Mouse (Mus musculus) urinary bladder, postnatal 10 days (tissue): ENCODE data around the gene Skap1.
"Not testable (repeated sequence)": the region's sequence is repeated elsewhere in the genome, so short reads cannot be mapped to it uniquely, and the experiment has no call there.

ENCODE experiments used
- DNase-seq: peaks from one replicate; pipeline ENCODE4 v3.0.0; 2022; ENCODE audit warnings: low spot score

The Skap1 gene

DNA sequence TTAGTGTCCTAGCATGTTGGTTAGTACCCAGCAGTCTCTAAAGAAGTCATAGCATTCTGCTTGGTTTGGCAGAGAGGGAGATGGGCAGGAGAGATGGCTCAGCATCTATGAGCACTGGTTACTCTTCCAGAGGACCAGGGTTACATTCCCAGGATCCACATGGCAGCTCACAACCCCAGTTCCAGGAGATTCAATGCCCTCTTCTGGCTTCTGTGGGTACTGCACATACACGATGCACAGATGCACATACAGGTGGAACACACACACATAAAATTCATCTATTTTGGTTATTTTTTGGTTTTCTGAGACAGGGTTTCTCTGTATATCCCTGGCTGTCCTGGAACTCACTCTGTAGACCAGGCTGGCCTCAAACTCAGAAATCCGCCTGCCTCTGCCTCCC lies 290.9 kb downstream of the Skap1 start:
- no peak for DNase-seq

DNA sequence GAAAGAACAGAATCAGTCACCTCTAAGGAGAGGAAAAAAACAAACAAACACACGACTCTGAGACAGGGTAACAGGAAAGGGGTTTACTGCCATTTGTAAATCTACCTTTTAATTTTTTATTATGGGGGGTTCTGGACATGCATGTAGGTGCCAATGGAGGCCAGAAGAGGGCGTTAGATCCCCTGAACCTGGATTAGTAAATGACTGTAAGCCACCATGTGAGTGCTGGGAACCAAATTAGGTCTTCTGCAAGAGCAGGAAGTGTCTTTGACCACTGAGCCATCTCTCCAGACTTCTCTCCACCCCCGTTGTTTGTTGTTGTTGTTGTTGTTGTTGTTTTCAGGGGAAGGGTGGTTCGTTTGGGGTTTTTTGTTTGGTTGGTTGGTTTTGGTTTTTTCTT lies 293.0 kb downstream of the Skap1 start:
- no peak for DNase-seq

DNA sequence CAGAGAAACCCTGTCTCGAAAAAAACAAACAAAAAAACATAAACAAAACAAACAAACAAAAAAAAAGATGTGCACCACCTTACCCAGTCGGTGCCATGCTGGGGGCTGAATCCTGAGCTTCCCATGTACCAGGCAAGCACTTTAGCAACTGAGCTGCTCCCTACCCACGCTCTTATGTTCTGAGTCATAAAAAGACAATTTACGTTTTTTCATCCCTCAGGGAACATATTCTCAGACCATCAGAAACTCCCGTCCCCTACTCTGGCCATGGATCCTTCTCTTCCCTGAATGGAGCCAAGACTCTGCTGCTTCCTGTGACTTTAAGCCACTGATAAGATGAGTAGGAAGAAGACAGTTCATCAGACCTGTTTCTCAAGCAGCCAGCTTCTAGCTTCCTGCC lies 294.0 kb downstream of the Skap1 start:
- DNase-seq = no peak

DNA sequence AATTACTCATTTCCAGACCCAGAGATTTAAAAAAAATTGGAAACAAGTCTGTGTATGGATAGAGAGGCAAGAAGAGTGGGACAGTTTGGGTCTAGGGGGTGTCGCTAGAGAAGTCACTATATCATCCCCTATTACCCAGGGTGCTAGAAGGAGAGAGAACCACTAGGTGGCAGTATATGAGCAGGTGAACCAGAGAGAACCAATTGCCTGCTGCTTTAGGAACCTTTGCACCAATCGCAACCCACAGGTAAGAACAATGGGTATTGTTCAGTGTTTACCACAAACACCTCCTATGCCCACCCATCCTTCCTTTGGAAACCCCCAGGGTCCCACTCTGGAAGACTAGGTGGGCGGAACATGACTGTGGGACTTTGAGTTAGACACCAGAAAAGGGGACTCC lies 295.6 kb downstream of the Skap1 start:
- no peak for DNase-seq

DNA sequence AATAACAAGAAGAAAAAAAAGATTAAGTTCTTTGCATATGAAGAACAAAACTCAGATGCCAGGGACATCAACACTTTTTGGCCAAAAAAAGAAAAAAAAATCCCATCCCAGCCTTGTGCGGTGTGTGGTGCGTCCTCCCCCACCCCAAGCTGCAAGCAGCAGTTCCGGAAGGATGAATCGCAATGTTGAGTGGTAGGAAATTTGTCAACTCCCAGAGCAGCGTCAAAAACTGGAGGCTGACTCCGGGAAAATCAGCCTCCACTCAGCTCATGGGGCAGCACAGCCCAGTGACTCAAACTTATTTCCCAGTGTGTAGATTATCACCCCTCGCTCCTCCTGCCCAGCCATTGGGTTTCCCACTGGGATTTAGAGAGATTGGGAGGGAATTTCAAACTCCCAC lies 297.6 kb downstream of the Skap1 start:
- no peak for DNase-seq

DNA sequence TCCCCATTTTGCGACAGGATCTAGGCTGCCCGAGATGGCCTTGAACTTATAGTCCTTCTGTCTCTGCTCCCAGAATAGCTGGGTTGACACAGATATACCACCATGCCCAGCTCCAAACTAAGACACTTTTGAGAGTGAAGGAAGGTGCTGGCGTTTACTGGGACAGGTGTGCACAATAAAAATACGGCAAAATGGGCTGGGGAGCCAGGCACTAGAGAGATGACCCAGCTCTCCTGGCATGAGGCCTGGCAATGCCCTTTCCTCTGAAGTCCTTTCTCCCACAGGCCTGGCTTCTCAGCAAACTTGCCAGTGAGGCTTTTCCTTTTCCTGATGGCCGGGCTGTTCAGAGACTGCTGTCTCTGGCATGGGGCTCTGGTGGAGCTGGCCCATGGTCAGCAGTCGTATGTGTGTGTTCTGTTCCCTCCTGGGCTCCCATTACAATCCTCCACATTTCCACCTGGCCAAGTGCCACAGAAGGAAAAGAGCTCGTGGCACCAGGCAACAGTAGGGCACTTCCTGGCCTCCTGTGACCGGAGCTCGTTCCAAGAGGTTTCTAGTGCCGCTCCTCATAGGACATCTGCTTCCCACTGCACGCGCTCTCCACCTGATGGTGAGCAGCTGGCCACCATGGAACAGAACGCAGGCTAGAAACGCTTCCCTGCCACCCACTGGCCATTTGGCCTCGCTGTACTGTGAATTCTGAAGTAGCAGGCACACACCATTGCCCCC lies 298.5 kb downstream of the Skap1 start:
- DNase-seq = no peak

DNA sequence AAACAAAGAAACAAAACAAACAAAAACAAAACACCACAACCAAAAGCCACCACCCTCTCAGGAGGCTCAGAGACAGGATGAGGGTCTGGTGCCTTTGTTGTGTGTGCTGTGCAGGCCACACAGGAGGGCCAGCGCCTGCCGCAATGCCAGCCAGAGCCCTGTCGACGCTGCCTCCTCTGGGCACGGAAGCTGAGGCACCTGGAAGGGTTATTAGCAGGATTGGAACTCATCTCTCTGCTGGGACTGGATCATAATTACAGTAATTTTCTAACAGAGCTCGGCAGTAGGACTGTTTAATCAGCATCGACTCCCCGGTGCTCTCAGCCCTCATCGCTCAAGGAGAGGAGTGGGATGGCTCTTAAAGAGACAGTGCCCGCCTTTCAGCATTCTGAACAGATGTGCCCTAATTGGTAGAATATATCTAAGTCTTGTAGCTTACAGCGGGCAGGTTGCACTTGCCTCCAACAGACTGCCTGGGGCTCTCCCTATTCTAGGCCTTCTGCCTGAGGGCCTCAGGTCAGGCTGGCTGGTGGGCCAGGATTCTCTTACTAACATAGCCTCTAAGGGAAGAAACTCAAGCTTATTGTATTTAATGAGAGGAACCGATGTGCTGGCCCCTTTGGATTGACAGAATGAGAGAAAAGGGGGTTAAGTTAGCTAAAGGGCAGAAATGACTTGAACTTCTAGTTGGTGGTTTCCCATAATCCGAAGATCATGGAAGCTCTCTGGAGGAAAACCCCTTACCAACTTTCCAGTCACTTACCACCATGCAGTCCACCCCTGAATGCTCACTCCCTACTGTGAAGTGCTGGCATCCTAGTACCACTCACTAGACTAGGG lies 300.3 kb downstream of the Skap1 start:
- DNase-seq = no peak

DNA sequence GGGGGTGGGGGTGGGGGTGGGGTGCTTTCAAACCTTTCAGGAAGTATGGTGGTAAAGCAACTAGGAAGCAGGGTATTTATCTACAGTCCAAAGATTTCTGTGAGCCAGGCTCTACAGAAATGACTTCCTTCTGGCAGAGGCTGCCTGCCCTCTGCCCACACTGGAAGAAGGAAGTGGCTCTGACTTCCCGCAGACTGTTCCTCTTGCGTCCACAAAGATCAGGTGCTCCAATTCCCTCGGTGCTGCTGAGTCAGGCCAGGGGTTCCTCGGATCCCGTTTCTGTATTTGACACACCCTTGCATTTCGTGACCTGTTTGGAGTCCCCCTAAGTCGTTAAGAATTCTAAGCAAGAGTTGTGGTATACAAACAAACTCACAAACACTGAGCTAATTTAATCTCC lies 301.3 kb downstream of the Skap1 start:
- no peak for DNase-seq

DNA sequence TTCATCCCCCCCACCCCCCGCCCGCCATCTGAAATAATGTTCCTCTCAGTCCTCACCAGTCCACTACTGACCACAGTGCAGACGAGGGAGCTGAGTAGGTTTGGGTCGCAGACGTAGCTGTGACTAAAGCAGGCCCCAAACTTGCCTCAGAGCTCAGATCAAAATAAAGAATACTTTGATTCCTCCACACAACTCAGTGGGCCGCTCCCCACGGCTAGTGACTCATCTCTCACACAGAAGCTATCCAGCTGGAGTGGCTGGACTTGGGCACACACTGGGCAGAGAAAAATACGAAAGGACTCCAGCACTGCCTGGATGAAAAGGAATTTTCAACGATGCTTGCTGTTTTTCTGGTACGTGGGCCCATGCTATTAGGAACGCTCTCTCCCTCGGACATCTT lies 302.2 kb downstream of the Skap1 start:
- no peak for DNase-seq

DNA sequence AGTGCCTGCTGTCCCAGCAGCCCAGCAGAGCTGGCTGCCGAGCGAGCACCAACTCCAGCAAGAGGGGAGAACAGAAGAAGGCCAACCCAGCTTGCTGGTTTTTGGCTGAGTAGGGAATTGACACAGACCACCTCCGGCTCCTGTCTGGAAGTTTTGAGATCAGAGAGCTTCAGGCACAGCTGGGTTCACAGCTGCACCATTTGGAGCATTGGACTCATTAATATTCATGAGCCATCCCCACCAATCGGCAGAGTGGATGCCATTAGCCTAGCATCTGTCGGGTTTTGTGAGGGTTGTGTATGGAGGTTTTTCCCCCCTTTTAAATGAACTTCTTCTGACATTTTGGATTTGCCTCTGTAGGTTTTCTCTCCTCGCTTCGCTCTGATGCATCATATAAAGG lies 302.7 kb downstream of the Skap1 start:
- no peak for DNase-seq

DNA sequence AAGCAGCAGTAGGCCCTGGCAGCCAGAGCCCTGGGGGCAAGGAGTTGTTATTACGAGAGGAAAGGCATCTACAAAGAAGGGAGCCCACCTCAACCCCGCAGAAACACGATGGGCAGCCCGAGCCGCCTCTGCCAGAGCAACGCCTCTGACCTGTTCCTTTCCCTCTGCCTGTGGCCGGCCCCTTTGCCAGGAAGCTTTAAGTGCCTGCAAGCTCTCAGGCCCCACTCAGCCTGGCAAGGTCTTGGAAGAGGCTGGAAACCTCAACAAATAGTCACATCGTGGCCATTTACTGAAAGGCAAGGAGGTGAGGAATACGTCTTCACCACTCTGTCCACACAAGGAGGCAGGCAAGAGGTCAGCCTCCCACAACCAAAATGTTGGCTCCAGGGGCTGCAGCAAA lies 303.8 kb downstream of the Skap1 start:
- no peak for DNase-seq

DNA sequence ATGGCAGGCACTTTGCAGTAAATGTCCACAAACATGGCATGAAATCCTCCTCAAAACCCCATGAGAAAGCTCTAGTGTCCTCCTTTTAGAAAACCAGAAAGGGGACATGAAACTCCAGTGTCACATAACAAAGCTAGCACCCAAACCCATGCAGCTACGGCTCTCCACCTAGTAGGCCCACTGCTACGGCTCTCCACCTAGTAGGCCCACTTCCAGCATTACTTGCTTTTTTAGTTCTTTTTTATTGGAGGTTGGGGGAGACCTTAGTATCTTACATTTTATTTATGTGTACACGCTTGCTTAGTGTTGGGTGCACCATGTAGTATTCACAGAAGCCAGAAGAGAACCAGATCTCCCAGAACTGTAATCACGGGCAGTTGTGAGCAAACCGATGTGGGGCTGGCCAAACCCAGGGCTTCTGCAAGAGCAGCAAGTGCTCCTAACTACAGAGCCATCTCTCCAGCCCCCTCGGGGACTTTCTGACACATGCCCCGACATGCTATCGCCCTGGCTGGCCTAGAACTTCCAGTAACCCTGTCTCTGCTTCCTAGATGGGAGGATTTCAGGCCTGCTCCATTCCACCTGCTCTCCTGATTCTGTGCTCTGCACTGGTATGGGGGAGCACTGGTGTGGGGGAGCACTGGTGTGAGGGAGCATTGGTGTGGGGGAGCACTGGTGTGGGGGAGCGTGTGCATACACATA lies 307.0 kb downstream of the Skap1 start:
- DNase-seq = no peak

DNA sequence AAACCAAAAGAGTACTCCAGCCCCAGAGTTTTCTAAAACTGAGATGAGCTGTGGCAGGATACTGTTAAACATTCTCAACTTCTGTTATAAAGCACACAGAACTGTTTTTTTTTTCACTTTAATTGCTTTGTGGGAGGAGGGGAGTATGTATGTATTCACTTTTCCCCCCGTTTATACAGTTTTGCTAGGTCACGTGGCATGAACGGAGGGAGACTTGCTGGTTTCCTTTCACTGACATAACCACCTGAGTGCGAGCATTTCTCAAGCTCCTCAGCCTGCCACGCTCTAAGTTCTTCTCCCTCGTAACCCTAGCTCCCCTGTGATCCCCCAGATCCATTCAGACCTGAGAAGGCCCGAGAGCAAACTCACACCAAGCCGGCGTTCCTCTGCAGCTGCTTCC lies 308.0 kb downstream of the Skap1 start:
- DNase-seq = no peak

DNA sequence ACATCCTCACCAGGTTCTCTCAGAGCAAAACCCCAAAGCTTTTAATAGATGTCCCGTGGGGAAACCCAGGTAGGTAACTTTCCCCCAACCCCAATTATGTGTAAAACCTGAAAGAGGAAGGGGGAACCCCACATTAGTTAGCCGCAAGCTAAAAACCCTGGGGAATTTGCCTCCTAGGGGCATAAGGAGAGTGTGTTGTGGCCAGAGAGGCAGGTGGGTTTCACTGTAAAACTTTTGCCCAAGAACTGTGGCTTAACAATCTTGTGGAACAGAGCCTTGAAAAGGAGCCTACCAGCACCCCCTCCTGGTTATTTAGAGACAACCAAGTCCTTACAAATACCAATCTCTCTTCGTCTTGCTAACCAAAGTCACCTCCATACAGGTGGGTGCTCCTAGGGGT lies 310.1 kb downstream of the Skap1 start:
- DNase-seq = no peak

DNA sequence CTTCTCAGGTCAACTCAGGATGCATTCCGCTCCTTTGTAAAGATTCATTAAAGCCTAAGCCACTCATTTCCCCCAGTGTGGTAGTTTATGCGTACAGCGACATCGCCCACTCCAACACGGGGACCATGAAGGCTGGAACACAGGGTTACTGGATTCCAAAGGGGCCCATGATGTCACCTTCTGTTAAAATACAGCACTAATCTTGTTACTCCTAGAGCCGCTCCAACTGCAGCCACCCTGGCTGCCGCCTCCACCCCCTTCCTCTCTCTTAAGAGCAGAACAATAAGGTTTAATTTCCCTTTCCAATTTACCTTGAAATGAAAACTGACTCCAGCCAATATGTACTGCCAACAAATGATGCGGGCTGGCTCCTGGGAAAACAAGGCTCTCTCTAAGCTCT lies 310.7 kb downstream of the Skap1 start:
- DNase-seq = no peak

DNA sequence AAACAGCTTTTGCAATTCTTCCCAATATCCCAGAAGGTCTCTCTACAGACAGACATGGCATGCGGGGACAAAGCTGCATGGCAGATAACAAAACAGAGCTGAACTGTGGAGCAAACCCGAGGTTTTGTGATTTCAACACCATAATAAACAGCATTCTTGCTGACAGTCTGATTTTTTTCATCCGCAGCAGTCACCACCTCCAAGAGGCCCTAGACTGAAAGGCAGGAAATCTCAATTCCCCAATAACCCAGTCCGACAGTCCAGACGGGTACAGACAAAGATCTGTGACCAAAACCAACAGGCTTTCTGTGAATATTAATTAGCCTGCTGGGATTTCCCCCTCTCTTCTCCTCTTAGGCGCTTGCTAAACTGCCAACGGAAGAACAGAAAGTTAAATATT lies 311.3 kb downstream of the Skap1 start:
- no peak for DNase-seq

DNA sequence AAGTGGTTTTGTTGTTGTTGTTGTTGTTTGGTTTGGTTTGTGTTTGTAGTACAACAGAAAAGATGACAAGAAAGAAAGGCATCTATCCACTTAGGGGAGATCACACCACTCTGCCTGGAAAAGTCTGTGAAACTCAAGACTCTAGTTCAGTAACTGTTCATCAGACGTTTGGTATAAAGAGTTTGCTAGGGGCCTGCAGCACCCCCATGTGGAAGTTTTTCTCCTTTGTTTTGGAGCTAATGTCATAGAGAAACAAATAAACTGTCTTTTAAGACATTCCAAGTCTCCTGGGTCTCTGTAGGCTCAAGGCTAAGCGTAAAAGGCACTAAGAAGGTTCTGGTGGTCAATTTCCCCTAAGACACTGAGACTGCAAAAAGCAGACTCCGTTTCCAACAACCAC lies 311.7 kb downstream of the Skap1 start:
- no peak for DNase-seq

DNA sequence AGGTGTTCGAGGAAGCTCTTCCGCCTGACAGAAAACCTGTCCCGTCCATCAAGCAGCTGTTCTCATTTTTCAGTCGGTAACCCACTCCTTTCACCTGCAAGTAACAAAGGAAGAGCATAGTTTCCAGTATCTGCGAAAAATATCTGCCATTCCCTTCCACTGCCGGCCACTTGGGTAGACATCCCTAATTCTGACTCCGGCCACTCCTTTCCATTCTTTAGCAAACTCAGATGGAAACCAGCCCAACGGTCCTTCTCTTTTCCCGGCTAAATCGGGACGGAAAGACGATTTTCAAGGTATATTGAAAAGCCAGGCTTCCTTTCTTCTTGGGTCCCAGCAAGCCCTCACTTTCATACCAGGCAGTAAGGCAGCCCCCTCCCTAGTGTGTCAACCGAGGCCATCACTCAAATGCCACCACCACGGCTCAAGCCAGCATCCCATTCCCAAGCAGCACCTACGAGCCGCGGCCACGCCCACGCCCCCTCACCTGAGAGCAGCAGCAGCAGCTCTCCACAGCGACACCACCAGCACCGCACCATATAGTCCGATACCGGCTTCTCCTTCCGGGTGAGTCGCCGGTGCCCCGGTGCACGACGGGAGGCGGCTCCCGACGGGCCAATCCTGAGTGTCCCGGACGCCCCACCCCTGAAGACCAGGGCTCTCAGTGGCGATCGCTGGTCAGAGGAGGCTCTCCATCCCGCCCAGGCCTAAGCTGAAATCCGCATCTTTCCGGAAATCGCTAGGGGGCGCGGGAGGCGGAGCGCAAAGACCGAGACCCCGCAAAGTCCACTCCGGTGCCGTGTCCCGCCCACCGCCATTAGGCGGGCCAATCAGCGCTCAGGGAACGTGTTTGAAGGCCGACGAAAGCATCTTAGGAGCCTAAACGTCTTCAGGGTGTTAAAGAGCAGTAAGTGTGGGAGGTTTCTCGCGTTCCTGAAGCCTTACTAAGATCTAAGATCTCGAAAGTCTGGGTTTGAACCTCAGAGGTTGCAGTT lies 312.9 kb downstream of the Skap1 start, which contains the start of gene Snx11:
Snx11 (minus strand) TSS at position 592 of the 995 bp plus-strand sequence.
- peak; percentile 98 for DNase-seq

DNA sequence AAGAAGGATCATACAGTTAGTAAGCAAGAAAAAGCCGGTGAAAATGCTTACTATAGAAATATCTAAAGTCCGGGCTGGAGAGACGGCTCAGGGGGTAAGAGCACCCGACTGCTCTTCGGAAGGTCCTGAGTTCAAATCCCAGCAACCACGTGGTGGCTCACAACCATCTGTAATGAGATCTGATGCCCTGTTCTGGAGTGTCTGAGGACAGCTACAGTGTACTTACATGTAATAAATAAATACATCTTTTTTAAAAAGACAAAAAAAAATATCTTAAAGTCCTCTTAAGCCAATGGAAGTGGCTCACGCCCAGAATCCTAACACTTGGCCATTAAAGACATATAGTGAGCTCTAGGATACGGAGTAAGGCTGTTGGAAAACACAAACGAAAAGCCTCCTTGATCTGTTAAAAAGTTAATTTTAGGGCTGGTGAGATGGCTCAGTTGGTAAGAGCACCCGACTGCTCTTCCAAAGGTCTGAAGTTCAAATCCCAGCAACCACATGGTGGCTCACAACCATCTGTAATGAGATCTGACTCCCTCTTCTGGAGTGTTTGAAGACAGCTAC lies 313.8 kb downstream of the Skap1 start:
- DNase-seq = not testable (repeated sequence)

DNA sequence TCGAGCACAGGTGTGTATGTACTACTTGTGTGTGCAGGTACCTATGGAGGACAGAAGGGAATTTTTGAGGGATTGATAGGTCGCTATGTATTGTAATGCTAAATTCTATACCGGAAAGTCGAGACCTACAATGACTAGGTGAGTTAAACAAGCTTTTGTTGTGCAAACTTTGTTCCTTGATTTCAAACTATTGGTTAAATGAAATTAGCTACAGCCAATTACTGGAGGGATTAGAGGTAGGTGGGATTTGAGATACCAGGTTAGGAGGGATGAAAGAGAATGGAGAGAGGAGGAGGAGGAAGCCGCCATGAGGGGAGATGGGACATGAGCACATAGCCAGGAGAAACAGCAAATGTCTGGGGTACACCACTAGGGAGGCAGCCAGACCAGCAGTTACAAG lies 315.9 kb downstream of the Skap1 start:
- no peak for DNase-seq

DNA sequence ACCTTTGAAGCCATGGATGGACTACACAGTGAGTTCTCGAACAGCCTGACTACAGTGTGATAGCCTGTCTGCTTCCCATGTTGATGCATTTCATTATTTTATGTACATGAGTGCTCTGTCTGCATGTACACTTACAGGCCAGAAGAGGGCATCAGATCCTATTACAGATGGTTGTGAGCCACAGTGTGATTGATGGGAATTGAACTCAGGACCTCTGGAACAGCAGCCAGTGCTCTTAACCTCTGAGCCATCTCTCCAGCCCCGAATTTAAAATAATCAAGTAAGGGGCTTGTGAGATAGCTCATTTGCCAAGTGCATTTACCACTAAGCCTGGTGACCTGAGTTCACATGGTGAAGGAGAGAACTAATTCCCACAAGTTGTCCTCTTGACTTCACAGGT lies 317.0 kb downstream of the Skap1 start:
- DNase-seq = no peak
